In genomic region chr5:120692034-120692433, GRCm38 (mm10) we compare ENCODE assay signal across 21 mouse cellular contexts. TPM values are rescaled to one million over a fixed set of nuclear protein-coding genes. Genes with fewer than 3 reads are reported as not detected.
"Had no signal": no experiment of that assay in that cellular context is flagged by ENCODE, and none has a peak within 500 bp of the region (broad histone marks: within the 10 kb centered on the region; RNA-seq: fewer than 3 reads in every experiment).

No protein-coding gene starts in this region.

- H3K27ac ChIP-seq: liver, embryonic 13.5 days had no signal

- H3K36me3 ChIP-seq: liver, embryonic 13.5 days had no signal

- H3K9ac ChIP-seq: liver, embryonic 13.5 days had no signal

- H3K4me1 ChIP-seq: liver, embryonic 13.5 days had no signal

- DNase-seq: kidney, adult 2 months; kidney, postnatal 14 days; liver, embryonic 13.5 days; lung, adult 2 months; lung, postnatal 14 days; lung, postnatal 4 days; midbrain, embryonic 14.5 days; thymus, postnatal 25 days had no signal

- H3K4me3 ChIP-seq: liver, embryonic 13.5 days had no signal

- ATAC-seq: inflammation-experienced regulatory T-cells, adult 6 months; intestine, embryonic 16.5 days had no signal

- H3K9me3 ChIP-seq: liver, embryonic 13.5 days had no signal

- H3K4me2 ChIP-seq: liver, embryonic 13.5 days; midbrain, embryonic 11.5 days had no signal

RNA-seq across cellular contexts. Expression of gene Dtx1, which starts 19.7 kb away (rescaled TPM):
- total RNA-seq: megakaryocyte progenitor cell, adult 5-6 weeks had no signal
- polyA plus RNA-seq: liver, embryonic 16.5 days had no signal

RNA-seq across cellular contexts. Expression of gene Rasal1, which starts 43.4 kb away (rescaled TPM):
- total RNA-seq: megakaryocyte-erythroid progenitor cell, adult 5-6 weeks had no signal
- polyA plus RNA-seq: midbrain, embryonic 11.5 days; neural tube, embryonic 11.5 days had no signal

RNA-seq across cellular contexts. Expression of gene Oas2, which starts 57.6 kb away (rescaled TPM):
- polyA plus RNA-seq: neural tube, embryonic 11.5 days; neural tube, embryonic 14.5 days had no signal

RNA-seq across cellular contexts. Expression of gene Cfap73, which starts 58.0 kb away (rescaled TPM):
- total RNA-seq: left cerebral cortex, postnatal 36 days; liver, adult 2 months; megakaryocyte progenitor cell, adult 5-6 weeks; megakaryocyte-erythroid progenitor cell, adult 5-6 weeks had no signal
- polyA plus RNA-seq: inflammation-experienced regulatory T-cells, adult 6 months; intestine, embryonic 16.5 days; kidney, adult 2 months; limb, embryonic 11.5 days; limb, embryonic 14.5 days; liver, adult 2 months; liver, embryonic 13.5 days; liver, embryonic 16.5 days; midbrain, embryonic 11.5 days; midbrain, embryonic 14.5 days; neural tube, embryonic 11.5 days; stomach, embryonic 16.5 days had no signal
